Mouse (Mus musculus): ENCODE measurements at regions not wholly inside any gene's neighbourhood (a gene's known extent, or its start where the extent isn't known, plus 50 kb on each side); places are given as distances from the start of the nearest gene placed in this dataset.

DNA sequence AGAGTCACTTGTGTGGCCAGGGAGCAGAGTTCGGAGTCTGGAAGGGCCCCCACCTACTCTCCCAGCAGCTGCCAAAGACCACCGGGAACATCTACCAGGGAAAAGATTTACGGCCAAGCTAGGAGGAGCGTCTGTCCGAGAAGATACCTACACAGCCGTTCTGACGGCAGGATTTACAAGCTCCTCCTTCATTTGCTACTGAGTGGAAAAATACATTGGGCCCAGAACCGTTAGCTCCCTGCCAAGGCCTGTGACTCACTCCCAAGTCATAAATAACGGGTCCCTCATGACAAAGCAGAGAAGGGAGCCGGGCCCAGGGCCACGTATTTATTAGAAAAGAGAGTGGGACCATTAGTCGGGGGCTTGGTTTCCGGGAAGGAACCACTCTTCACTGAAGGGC is 258.3 kb downstream of the Dysf start:
- no peak for TF ChIP-seq CTCF (IDR thresholded peaks at IDR 0.05; ENCODE audit: borderline replicate concordance, extremely low read depth, insufficient read depth, insufficient read length)
- no peak for TF ChIP-seq POLR2A (IDR thresholded peaks at IDR 0.05; ENCODE audit: borderline replicate concordance, extremely low read depth, insufficient read depth, insufficient read length, poor library complexity, severe bottlenecking)
